Mouse (Mus musculus): ENCODE data around the gene Klhdc7b.

DNA sequence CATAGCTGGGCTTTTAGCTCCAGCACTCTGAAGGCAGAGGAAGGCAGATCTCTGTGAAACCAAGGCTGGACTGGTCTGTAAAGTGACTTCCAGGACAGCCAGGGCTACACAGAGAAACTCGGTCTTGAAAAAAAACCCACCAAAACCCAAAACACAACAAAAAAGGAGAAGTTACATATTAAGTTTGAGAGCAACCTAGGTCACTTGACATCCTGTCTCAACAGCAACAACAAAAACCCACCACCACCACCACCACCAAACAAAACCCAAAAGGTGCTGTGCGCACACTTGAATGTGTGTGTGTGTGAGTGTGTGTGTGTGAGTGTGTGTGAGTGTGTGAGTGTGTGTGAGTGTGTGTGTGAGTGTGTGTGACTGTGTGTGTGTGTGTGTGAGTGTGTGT lies 45.0 kb upstream of the Klhdc7b start:
- TF ChIP-seq POLR2A (IDR thresholded peaks at IDR 0.05; ENCODE audit: insufficient read length, low read depth) = no peak
- no peak for TF ChIP-seq MYOG (IDR thresholded peaks at IDR 0.05; ENCODE audit: control insufficient read depth in 1 of 3, insufficient read depth in 1 of 3, insufficient read length in 2 of 3, low read depth in 2 of 3)
- no peak for TF ChIP-seq USF1 (IDR thresholded peaks at IDR 0.05; ENCODE audit: low read depth)
- TF ChIP-seq E2F4 (IDR thresholded peaks at IDR 0.05; ENCODE audit: insufficient read depth) = no peak
- no peak for TF ChIP-seq POLR2AphosphoS2 (IDR thresholded peaks at IDR 0.05; ENCODE audit: insufficient read length, low read depth)
- no peak for TF ChIP-seq MAX (IDR thresholded peaks at IDR 0.05; ENCODE audit: low read depth)
- no peak for TF ChIP-seq MYOD1 (IDR thresholded peaks at IDR 0.05; ENCODE audit: control insufficient read depth in 1 of 3, insufficient read length in 2 of 3, low read depth in 2 of 3)

Data from myocyte (in vitro differentiated cells).